Mouse (Mus musculus): ENCODE results near the gene Prpf40a. TPM values are rescaled to one million over a fixed set of nuclear protein-coding genes. Genes with fewer than 3 reads are reported as not detected.
A peak's percentile ranks its signal among the peaks of the same experiment; 100 is the strongest.

Gene Prpf40a
- polyA plus RNA-seq, 1 experiment from 2014 or later: 66.6 TPM

DNA sequence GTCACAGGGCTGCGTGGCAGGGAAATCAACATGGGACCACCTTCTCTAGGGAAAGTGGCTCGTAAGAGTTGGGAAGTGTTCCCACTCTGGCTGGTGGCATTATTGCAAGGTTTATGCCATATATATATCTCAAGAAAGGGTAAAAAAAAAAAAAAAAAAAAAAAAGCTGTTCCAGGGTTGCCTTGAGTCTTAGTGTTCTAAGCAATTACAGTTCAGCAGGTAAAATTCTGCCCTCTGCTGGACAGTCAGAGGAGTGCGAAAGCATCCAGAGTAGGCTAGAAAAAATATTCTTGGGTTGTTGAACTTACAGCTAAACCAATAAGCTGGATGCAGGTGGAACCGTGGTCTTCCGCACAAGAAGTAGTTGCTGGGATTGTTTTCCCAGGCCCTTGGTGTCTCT, 69.3 kb downstream of the Prpf40a start:
- no peak overlapping the region for H3K27ac ChIP-seq (ENCODE audit: low read depth, low read length)
- H3K4me3 ChIP-seq (ENCODE audit: low read depth, low read length): no peak overlapping the region
- H3K4me1 ChIP-seq (replicated peaks; ENCODE audit: control insufficient read depth, insufficient read depth, low read length): no peaks in the 10 kb centered on the region
- ATAC-seq: no peak
- no peak overlapping the region for H3K4me2 ChIP-seq (replicated peaks; ENCODE audit: low read depth)
- no peaks in the 10 kb centered on the region for H3K9me3 ChIP-seq (ENCODE audit: control insufficient read depth)
- no peaks in the 10 kb centered on the region for H3K27me3 ChIP-seq (replicated peaks; ENCODE audit: control insufficient read depth, insufficient read depth, low read length)
- TF ChIP-seq CTCF (IDR thresholded peaks at IDR 0.05; ENCODE audit: low read depth): peak; percentile 78
- WGBS: 71% methylated on average over 5 of the region's 5 CpGs
- H3K36me3 ChIP-seq (ENCODE audit: control insufficient read depth, insufficient read depth): 0 out of 2 replicates have a peak, but pooled peaks cover 5% of the 10 kb centered on the region
- no peak overlapping the region for H3K9ac ChIP-seq (ENCODE audit: low read depth, low read length)

DNA sequence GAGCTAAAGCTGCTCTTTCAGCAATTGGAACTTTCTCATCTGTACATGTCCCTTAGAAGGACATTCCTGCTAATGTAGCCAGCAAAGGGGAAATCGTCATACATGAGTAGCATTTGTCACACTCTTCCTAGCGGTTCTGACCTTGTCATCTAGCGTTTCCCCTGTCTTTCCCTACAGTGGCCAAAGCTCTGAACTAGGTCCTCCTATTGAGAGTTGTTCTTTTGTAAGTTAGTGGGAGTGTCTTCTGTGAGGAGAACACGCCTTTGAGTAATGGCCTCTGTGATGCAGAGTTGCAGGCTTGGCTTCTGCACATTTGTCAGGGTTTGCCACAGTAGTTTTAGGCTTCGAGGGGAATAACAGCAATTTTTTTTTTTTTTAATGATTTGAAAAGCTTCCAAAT, 82.5 kb downstream of the Prpf40a start:
- no peaks in the 10 kb centered on the region for H3K9me3 ChIP-seq (ENCODE audit: control insufficient read depth)
- no peak for TF ChIP-seq CTCF (IDR thresholded peaks at IDR 0.05; ENCODE audit: low read depth)
- no peak overlapping the region for H3K4me3 ChIP-seq (ENCODE audit: low read depth, low read length)
- H3K27ac ChIP-seq (ENCODE audit: low read depth, low read length): no peak overlapping the region
- 83% methylated on average over 5 of the region's 5 CpGs for WGBS
- H3K27me3 ChIP-seq (replicated peaks; ENCODE audit: control insufficient read depth, insufficient read depth, low read length): no peaks in the 10 kb centered on the region
- H3K9ac ChIP-seq (ENCODE audit: low read depth, low read length): no peak overlapping the region
- no peak overlapping the region for H3K4me2 ChIP-seq (replicated peaks; ENCODE audit: low read depth)
- peaks cover 5% of the 10 kb centered on the region; the same call in 1 of the 2 replicates for H3K36me3 ChIP-seq (ENCODE audit: control insufficient read depth, insufficient read depth)
- H3K4me1 ChIP-seq (replicated peaks; ENCODE audit: control insufficient read depth, insufficient read depth, low read length): no peaks in the 10 kb centered on the region
- ATAC-seq: no peak

DNA sequence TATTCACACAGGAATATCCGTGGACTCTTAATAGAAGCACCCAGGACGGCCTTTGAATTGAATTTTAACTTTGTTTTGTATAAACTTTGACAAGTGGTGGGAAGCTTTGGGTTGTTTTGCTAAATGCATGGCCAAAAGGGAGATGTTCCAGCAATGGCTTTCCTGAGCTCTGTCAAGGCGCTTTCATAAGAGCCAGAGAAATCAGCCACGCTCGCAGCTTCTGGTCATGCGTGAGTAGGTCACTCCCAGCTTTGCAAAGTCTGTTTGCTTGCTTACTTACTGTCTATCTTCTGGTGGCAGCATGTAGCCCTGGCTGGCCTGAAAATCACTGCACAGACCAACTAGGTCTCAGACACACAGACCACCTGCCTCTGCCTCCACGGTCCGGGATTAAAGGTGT, 84.6 kb downstream of the Prpf40a start:
- Histone ChIP-seq H3K27ac (ENCODE audit: low read depth, low read length) (no peak overlapping the region), H3K4me3 (ENCODE audit: low read depth, low read length) (no peak overlapping the region), H3K9ac (ENCODE audit: low read depth, low read length) (no peak overlapping the region), H3K4me2 (replicated peaks; ENCODE audit: low read depth) (no peak overlapping the region), H3K36me3 (ENCODE audit: control insufficient read depth, insufficient read depth) (peaks cover 5% of the 10 kb centered on the region; the same call in 1 of the 2 replicates), H3K4me1 (replicated peaks; ENCODE audit: control insufficient read depth, insufficient read depth, low read length) (no peaks in the 10 kb centered on the region), H3K27me3 (replicated peaks; ENCODE audit: control insufficient read depth, insufficient read depth, low read length) (no peaks in the 10 kb centered on the region), H3K9me3 (ENCODE audit: control insufficient read depth) (no peaks in the 10 kb centered on the region)
- TF ChIP-seq CTCF (IDR thresholded peaks at IDR 0.05; ENCODE audit: low read depth): no peak
- 87% methylated on average over 8 of the region's 8 CpGs for WGBS
- ATAC-seq: no peak

DNA sequence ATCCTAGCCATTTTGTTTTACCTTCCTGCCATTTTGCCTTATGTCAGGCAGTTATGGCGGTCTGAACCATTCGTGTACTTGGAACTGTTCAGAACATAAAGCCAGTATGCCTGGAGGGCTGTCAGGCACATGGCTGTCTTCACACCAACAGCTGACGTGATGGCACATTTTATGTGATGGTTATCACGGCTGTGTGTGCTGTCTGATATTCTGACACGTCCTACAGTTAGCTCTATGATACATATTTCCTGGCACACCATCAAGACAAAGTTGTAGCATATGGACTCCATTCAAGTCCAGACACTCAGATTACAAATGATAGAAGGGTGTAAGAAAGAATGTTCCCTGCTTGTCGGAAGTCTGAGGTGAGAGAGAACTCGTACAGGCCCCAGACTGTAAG, 85.0 kb downstream of the Prpf40a start:
- ATAC-seq: no peak
- Histone ChIP-seq H3K9ac (ENCODE audit: low read depth, low read length) (no peak overlapping the region), H3K27me3 (replicated peaks; ENCODE audit: control insufficient read depth, insufficient read depth, low read length) (no peaks in the 10 kb centered on the region), H3K9me3 (ENCODE audit: control insufficient read depth) (no peaks in the 10 kb centered on the region), H3K36me3 (ENCODE audit: control insufficient read depth, insufficient read depth) (peaks cover 5% of the 10 kb centered on the region; the same call in 1 of the 2 replicates), H3K27ac (ENCODE audit: low read depth, low read length) (no peak overlapping the region), H3K4me2 (replicated peaks; ENCODE audit: low read depth) (no peak overlapping the region), H3K4me1 (replicated peaks; ENCODE audit: control insufficient read depth, insufficient read depth, low read length) (no peaks in the 10 kb centered on the region), H3K4me3 (ENCODE audit: low read depth, low read length) (no peak overlapping the region)
- WGBS: 77% methylated on average over 7 of the region's 7 CpGs
- TF ChIP-seq CTCF (IDR thresholded peaks at IDR 0.05; ENCODE audit: low read depth): no peak

DNA sequence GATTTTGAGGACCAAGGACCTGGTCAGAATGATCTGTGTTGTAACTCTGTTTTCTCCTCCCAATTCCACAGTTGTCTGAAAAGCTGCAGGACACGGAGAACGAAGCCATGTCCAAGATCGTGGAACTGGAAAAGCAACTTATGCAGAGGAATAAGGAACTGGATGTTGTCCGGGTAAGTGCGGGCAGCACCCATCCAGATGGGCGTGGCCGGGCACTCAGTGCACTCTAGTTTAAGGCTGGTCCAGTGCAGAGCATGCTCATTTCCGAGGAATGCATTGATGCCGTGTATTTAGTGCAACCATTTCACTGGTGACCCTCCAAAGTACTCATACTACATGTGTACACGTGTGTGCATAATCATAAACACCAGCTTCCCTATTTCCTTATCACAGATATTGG, 85.7 kb downstream of the Prpf40a start:
- H3K27me3 ChIP-seq (replicated peaks; ENCODE audit: control insufficient read depth, insufficient read depth, low read length): no peaks in the 10 kb centered on the region
- no peak overlapping the region for H3K4me3 ChIP-seq (ENCODE audit: low read depth, low read length)
- no peak overlapping the region for H3K4me2 ChIP-seq (replicated peaks; ENCODE audit: low read depth)
- no peak for TF ChIP-seq CTCF (IDR thresholded peaks at IDR 0.05; ENCODE audit: low read depth)
- H3K27ac ChIP-seq (ENCODE audit: low read depth, low read length): no peak overlapping the region
- no peaks in the 10 kb centered on the region for H3K9me3 ChIP-seq (ENCODE audit: control insufficient read depth)
- H3K9ac ChIP-seq (ENCODE audit: low read depth, low read length): no peak overlapping the region
- ATAC-seq: no peak
- 68% methylated on average over 10 of the region's 10 CpGs for WGBS
- no peaks in the 10 kb centered on the region for H3K4me1 ChIP-seq (replicated peaks; ENCODE audit: control insufficient read depth, insufficient read depth, low read length)
- H3K36me3 ChIP-seq (ENCODE audit: control insufficient read depth, insufficient read depth): peaks cover 5% of the 10 kb centered on the region; the same call in 1 of the 2 replicates

DNA sequence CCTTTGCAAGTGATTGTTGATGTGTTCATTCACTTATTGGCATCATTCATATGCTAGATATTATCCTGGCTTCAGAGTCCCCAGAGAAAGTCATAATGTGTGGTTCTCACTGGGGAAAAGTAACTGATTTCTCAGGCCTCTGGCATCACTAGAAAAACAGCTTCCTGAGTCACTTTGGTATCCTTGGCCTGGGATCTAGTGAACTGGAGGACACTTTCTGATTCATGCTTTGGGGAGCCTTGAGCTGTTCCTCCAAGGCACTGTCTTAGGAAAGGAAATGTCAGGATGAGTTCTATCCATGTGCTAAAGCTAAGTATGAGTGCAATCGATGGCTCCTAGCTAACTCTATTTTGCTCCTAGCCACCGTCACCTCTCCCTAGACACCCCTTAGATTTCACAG, 88.2 kb downstream of the Prpf40a start:
- no peak overlapping the region for H3K9ac ChIP-seq (ENCODE audit: low read depth, low read length)
- no peaks in the 10 kb centered on the region for H3K9me3 ChIP-seq (ENCODE audit: control insufficient read depth)
- no peak for TF ChIP-seq CTCF (IDR thresholded peaks at IDR 0.05; ENCODE audit: low read depth)
- no peak overlapping the region for H3K4me3 ChIP-seq (ENCODE audit: low read depth, low read length)
- no peaks in the 10 kb centered on the region for H3K4me1 ChIP-seq (replicated peaks; ENCODE audit: control insufficient read depth, insufficient read depth, low read length)
- no peaks in the 10 kb centered on the region for H3K27me3 ChIP-seq (replicated peaks; ENCODE audit: control insufficient read depth, insufficient read depth, low read length)
- WGBS: 100% methylated on average over 2 of the region's 2 CpGs
- peaks cover 5% of the 10 kb centered on the region; the same call in 1 of the 2 replicates for H3K36me3 ChIP-seq (ENCODE audit: control insufficient read depth, insufficient read depth)
- H3K27ac ChIP-seq (ENCODE audit: low read depth, low read length): no peak overlapping the region
- ATAC-seq: no peak
- H3K4me2 ChIP-seq (replicated peaks; ENCODE audit: low read depth): no peak overlapping the region
